Mouse (Mus musculus): ENCODE data around the gene Miga1.

Gene Miga1

GRCm38 (mm10) chr3:152339862-152340557 lies at the start of gene Miga1:
Miga1 (minus strand) TSS chr3:152340407.
- in situ Hi-C loops (cut with MboI; ENCODE audit: unreplicated experiment in 2 of 2), result no loop called here

- in situ Hi-C loops (cut with MboI; ENCODE audit: unreplicated experiment in 2 of 2), result no loop called here
These were observed 43.9 kb upstream of the Miga1 start for GRCm38 (mm10) chr3:152384106-152384505.

- in situ Hi-C loops (cut with MboI; ENCODE audit: unreplicated experiment in 2 of 2), result no loop called here
These were observed 35.9 kb upstream of the Miga1 start for GRCm38 (mm10) chr3:152376063-152376462.

GRCm38 (mm10) chr3:152364181-152364580 lies 24.0 kb upstream of the Miga1 start:
- in situ Hi-C loops (cut with MboI; ENCODE audit: unreplicated experiment in 2 of 2), result loop anchor here in 1 of 2 experiments (10.0 kb wide), 1 partner anchor 139 kb away; no protein-coding TSS in a partner anchor

- in situ Hi-C loops (cut with MboI; ENCODE audit: unreplicated experiment in 2 of 2), result no loop called here
These were observed 18.9 kb upstream of the Miga1 start for GRCm38 (mm10) chr3:152359151-152359550.

GRCm38 (mm10) chr3:152356751-152357150 lies 16.5 kb upstream of the Miga1 start:
- in situ Hi-C loops (cut with MboI; ENCODE audit: unreplicated experiment in 2 of 2), result no loop called here

- in situ Hi-C loops (cut with MboI; ENCODE audit: unreplicated experiment in 2 of 2), result no loop called here
These were observed 15.2 kb upstream of the Miga1 start for GRCm38 (mm10) chr3:152355361-152355760.

GRCm38 (mm10) chr3:152353434-152354177 lies 13.4 kb upstream of the Miga1 start:
- in situ Hi-C loops (cut with MboI; ENCODE audit: unreplicated experiment in 2 of 2), result no loop called here

GRCm38 (mm10) chr3:152352289-152352688 lies 12.1 kb upstream of the Miga1 start:
- in situ Hi-C loops (cut with MboI; ENCODE audit: unreplicated experiment in 2 of 2), result no loop called here

GRCm38 (mm10) chr3:152350966-152351365 lies 10.8 kb upstream of the Miga1 start:
- in situ Hi-C loops (cut with MboI; ENCODE audit: unreplicated experiment in 2 of 2), result no loop called here

GRCm38 (mm10) chr3:152350431-152350830 lies 10.2 kb upstream of the Miga1 start:
- in situ Hi-C loops (cut with MboI; ENCODE audit: unreplicated experiment in 2 of 2), result no loop called here

- in situ Hi-C loops (cut with MboI; ENCODE audit: unreplicated experiment in 2 of 2), result no loop called here
These were observed 8.0 kb upstream of the Miga1 start for GRCm38 (mm10) chr3:152348011-152348830.

GRCm38 (mm10) chr3:152347227-152347626 lies 7.0 kb upstream of the Miga1 start:
- in situ Hi-C loops (cut with MboI; ENCODE audit: unreplicated experiment in 2 of 2), result no loop called here

GRCm38 (mm10) chr3:152346633-152347141 lies 6.5 kb upstream of the Miga1 start:
- in situ Hi-C loops (cut with MboI; ENCODE audit: unreplicated experiment in 2 of 2), result no loop called here

- in situ Hi-C loops (cut with MboI; ENCODE audit: unreplicated experiment in 2 of 2), result no loop called here
These were observed 5.8 kb upstream of the Miga1 start, which contains the start of gene Usp33 for GRCm38 (mm10) chr3:152345732-152346632. Usp33 (plus strand) TSS chr3:152346478.

GRCm38 (mm10) chr3:152342961-152343517 lies 2.8 kb upstream of the Miga1 start:
- in situ Hi-C loops (cut with MboI; ENCODE audit: unreplicated experiment in 2 of 2), result no loop called here

GRCm38 (mm10) chr3:152336085-152336484 lies 4.1 kb downstream of the Miga1 start:
- in situ Hi-C loops (cut with MboI; ENCODE audit: unreplicated experiment in 2 of 2), result no loop called here

- in situ Hi-C loops (cut with MboI; ENCODE audit: unreplicated experiment in 2 of 2), result no loop called here
These were observed 6.6 kb downstream of the Miga1 start for GRCm38 (mm10) chr3:152333641-152334040.

GRCm38 (mm10) chr3:152332545-152333300 lies 7.5 kb downstream of the Miga1 start:
- in situ Hi-C loops (cut with MboI; ENCODE audit: unreplicated experiment in 2 of 2), result no loop called here
